Mouse (Mus musculus) spleen, adult 2 months (tissue): ENCODE results near the gene Tmie.

Experiments
- CTCF ChIP-seq: fragments of 200-500 bp; IDR thresholded peaks from 2 replicates; pipeline ENCODE4 v1.5.1; 2011; ENCODE audit warnings: mild to moderate bottlenecking, inconsistent platforms; ENCODE audit not compliant: insufficient read depth, insufficient read length, insufficient replicate concordance; ENCODE audit errors: extremely low read depth
- POLR2A ChIP-seq: fragments of 200-500 bp; IDR thresholded peaks from 2 replicates; pipeline ENCODE4 v1.6.1; 2011; ENCODE audit warnings: low read depth, low read length, inconsistent platforms

DNA sequence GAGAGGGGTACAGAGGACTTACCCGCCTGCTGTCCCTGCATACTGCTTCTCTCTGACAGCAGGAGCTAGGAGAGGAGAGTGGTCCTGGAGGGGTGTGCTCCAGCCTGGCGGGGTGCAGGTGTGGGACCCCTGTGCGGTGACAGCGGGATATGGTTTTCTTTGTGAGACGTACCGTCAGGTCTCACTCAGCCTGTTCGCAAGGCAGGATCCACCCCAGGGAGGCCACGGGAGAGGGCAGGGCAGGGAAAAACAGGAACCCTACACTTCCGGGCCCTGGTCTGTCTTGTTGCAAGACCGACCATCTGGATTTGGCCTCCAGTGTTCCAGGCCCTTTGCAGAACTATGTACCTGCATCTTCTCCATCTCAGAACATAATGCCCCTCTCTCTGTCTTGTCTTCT is 13.5 kb upstream of the Tmie start:
- TF ChIP-seq POLR2A (no peak), CTCF (no peak)
